Mouse (Mus musculus) activated CD4-positive, CD25-positive, alpha-beta regulatory T cell (primary cell): ENCODE measurements around the gene Shroom4. TPM values are rescaled to one million over a fixed set of nuclear protein-coding genes. Genes with fewer than 3 reads are reported as not detected.

ENCODE experiments used
- polyA plus RNA-seq, 2 experiments: library from polyadenylated mRNA; unstranded; fragments of 100-300 nt; shearing (Covaris generic); gene quantifications; one replicate each; pipeline ENCODE4 v1.2.1; 2017

The Shroom4 gene
- not detected for polyA plus RNA-seq

DNA sequence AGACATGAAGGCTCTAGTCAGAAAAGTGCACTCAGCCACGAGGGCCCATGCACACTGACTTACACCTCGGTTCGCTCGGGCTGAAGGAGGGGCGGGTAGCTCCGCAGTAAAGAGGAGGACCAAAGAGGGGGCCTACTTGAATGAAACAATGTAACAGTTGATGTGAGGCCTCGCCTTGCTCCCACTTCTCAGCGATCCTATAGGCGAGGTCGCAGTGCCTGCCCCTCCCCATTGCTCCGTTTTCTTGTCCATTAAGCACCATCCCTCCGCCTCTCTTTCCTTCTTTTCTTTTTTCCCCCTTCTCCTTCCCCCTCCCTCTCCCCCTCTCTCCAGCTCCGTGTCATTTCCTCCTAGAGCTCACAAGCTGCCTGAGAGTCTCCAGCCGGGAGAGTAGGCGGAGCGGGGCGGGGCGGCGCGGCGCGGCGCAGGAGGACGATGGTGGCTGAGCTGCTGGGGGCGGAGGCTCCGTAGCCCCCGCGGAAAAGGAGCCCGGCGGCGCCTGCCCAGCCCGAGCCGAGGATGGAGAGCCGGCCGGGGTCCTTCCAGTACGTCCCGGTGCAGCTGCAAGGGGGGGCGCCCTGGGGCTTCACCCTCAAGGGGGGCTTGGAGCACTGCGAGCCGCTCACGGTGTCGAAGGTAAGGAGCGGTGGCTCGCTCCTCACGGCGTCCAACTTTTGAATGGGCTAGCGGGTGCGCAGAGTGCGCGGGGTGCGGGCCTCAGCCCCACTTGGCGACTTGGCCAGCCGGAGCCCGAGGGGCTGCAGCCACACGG, at the start of gene Shroom4:
Gene Shroom4, plus strand, starts transcription at position 229 of the 772 bp plus-strand sequence.

Other genes with a start within 250 kb of the Shroom4 start
- not detected for gene Nudt10, start 226.8 kb upstream of the Shroom4 start, polyA plus RNA-seq
- not detected for gene Bmp15, start 79.1 kb upstream of the Shroom4 start, polyA plus RNA-seq